Mouse (Mus musculus): ENCODE measurements around the gene Txnrd1.
A peak's percentile ranks its signal among the peaks of the same experiment; 100 is the strongest.

Gene Txnrd1

DNA sequence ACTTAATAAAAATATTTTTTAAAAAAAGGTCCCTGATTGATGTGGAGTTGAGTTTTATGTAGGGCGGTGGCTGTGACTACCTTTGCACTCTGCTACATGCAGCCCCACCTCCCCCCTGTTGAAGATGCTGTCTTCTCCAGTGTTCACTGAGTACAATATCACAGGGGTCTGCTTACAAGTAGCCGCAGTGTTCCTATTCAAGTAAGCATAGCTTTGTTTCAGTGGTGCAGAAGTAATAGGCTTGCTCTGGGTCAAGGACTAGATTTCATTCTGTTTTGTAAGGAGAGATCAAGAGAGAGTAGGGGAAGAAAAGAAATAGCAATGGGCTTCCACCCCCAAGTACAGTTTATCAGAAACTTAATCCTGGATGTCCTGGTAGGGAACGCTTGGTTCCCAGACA, 16.2 kb upstream of the Txnrd1 start:
- DNase-seq (ENCODE audit: inconsistent age in 2 of 2, low spot score in 1 of 2) = no peak

DNA sequence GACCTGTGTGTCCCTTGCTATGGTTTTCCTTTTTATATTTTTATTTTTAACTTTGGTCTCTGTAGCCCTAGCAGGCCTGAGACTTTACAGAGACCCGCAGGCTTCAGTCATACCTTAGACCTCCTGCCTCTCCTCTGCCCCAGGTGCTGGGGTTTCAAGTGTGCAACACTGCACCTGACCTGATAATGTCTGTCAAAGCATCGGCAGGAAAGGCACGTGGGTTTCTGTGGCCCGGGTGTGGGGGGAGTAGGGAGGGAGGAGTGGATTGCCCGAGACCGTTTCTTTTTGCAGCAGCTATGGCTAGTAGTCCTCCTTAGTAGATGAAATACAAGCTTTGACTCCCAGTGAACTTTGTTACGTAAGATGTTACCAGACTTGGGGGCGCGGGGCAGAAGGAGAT, 15.8 kb upstream of the Txnrd1 start:
- DNase-seq (ENCODE audit: inconsistent age in 2 of 2, low spot score in 1 of 2) = no peak

DNA sequence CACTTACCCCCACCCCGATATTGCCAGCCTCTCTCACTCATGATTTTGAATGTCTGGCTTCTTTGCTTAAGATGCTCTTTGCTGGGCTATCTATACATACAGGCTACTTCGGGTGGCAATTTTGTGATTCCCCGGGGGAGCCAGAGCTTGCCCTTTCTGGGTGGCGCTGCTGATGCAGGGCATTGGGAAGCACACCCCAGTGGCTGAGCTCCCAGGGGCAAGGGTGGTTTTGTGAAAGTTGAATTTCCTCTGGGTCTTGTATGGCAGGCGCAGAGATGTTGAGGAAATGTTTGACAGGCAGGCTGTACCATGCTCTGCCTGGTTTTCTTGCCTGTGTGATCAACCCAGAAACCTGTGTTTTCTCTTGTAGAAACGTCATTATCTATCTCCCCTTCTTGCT, 15.1 kb upstream of the Txnrd1 start:
- DNase-seq (ENCODE audit: inconsistent age in 2 of 2, low spot score in 1 of 2) = no peak

DNA sequence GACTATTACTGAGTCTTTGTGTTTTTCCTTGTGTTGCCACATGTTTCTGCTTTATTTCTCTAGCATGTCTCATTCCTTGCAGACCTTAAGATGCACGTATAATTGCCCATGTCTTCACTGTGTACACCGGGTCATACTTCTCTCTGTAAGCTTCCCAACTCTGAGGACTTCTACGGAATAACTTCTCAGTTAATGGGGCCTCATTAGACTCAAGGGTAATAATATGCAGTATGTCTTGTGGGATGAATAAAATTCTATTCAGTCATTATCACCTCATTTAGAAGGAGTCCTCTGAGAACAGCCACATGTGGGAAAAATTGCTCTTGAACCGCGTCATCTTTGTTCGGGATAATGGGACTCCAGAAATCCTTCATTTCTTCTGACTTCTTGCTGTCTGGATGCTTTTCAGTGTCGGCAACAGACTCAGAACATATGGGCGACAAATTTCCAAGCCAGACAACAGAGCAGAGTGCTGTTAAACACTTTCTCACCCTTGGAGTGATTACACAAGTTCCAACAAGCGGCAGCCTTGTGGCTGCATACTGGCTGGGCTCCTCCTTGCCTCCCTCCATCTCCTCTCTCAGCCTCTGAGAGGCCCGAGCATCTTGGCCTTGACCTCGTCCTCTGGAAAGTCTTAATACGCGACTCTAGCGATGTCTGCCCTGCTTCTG, 10.5 kb upstream of the Txnrd1 start:
- no peak for DNase-seq (ENCODE audit: inconsistent age in 2 of 2, low spot score in 1 of 2)

DNA sequence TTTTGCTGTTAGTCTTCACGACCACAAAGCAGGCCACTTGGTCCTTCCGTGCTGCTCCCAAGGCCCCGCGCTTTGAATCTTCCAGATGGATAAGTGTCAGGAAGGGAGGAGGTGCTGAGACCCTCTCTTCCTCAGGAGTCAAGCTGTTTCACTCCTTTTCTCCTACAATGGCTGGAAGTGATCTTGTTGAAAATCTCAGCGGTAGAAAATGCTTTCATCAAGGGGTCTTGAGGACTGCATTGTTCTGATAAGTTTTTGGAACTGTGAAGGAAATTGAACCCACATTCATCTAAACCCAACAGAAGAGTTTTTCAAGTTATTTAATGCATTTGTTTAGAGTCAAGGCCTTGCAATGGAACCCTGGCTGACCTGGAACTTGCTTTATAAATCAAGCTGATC, 10.0 kb upstream of the Txnrd1 start:
- DNase-seq (ENCODE audit: inconsistent age in 2 of 2, low spot score in 1 of 2) = no peak

DNA sequence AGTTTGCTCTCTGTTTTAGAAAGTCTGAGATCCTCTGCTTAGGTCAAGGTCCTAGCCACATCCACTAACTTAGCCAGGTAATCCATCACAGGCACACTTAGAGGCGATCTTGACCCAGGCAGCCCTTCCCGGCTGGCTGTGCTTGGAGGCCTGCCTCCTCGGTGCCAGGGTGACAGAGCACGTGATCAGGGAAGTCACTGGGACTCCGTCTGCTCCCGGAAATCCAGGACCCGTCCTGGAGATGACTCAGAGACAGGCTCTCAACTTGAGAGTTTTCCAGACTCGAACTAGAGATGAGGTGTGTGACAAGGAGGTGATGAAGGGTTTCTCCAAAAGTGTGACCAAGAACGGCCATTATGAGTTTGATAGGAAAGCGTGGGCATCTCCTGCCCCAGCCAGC, 9.2 kb upstream of the Txnrd1 start:
- peak; percentile 32 to 67 for DNase-seq (ENCODE audit: inconsistent age in 2 of 2, low spot score in 1 of 2)

DNA sequence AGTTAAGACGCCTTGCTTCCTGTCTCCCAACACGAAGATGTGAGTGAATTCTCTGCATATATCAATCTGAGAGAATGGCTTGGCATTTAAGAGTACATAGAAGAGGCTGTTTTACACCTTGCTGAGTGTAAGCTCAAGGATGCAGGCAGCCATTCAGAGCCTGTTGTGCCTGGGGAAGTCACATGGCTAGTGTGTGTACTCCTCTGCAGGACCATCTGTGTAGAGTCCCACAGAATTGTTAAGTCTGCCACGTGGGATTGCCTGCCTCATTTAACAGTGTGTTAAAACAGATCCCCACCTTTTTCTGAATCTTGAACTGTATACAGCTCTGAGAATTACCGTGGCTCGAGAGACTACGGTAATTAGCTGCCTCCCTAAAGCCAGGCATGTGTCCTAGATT, 7.2 kb upstream of the Txnrd1 start:
- DNase-seq (ENCODE audit: inconsistent age in 2 of 2, low spot score in 1 of 2) = no peak

DNA sequence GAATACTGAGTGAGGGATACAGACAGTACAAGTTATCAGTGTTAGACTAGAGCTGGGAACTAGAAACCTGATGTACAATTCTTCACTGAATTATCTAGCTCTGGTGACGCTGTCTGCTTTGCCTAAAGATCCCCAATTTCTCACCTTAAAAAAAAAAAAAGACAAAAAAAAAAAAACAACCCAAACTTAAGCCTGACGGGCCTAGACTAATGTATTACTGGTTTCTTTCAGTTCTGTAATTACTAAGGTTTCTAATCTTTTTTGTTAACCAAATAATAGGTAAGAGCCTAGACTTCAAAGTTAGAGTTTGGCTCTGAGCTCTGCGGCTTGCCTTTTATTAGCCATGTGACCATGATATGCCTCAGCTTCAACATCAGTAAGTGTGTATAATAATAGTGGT, 2.1 kb downstream of the Txnrd1 start:
- DNase-seq (ENCODE audit: inconsistent age in 2 of 2, low spot score in 1 of 2) = no peak

DNA sequence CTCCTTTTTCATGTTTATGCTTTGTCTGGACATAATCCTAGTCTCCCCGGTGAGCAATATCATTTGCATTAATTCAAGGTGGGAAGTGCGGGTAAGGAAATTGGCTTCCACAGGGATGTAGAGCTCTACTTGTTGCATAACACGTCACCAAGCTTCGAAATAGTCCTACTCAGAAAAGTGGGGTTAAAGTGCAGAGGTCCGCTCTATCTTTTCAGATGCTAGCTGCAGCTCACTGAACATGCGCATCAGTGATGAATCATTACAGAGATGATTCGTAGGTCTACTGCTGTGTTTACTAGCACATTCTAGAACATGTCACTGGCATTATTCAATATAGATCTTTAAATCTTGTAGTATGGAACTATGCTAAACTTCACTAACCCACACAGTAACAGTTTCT, 4.6 kb downstream of the Txnrd1 start:
- DNase-seq (ENCODE audit: inconsistent age in 2 of 2, low spot score in 1 of 2) = no peak

DNA sequence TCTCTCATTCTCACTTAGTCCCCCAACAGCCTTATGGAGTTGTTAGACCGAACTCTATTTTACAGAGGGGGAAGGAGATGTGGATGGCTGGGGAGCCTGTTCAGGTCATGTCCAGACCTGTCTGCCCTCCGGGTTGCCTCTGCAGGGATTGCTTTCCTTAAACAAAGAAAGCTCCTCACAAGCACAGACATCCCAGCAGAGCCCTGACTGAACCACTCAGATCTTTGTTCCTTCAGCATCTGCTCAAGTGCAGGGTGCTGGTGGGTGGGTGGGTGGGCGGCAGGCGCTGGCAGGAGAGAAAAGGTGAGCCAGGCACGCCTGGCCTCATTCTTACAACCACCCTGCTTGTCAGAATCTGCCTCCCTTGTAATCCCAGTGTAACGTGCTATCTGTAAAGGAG, 10.3 kb downstream of the Txnrd1 start:
- DNase-seq (ENCODE audit: inconsistent age in 2 of 2, low spot score in 1 of 2) = no peak

DNA sequence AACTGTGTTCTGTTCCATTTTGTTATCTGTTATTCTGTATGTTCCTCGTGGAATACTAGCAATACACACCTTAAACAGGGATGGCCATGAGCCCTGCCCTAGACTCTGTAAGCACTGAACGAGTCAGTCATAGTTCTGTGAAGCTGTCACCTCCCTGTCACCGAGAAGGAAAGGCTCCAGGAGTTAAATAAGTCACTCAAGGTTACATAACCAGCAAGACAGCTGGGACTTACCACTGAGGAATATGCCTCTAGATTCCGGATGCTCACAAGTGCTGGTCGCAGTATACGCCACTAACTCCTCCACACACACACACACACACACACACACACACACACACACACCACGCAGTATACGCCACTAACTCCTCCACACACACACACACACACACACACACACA, 11.0 kb downstream of the Txnrd1 start:
- DNase-seq (ENCODE audit: inconsistent age in 2 of 2, low spot score in 1 of 2) = no peak

DNA sequence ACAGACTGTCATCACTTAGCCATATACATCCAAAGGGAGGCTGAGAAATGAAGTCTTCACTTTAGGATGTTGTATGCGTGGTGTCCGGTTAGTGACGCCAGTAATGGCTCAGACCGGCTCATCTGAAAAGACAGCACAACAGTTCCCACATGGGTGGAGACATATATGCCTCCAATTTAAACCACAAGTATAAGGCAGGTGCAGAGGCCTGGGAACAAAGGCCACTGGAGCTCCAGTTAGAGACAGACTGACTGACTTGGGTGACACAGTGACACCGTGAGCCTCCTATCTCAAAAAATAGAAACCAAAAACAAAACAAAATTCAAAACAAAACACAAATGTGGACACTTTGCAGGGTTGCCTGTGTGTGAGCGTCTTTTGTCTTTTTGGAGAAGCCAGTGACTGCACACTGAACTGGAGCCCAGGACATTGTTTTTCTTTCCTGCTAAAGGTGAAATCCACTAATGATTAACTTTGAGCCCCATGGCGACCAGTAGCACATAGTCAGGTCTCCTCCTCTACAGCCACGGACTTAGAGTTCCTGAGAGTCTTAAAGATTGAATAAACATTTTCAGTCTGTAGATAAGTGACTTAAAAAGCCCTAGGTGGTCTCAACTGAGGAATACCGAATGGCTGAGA, 14.2 kb downstream of the Txnrd1 start:
- DNase-seq (ENCODE audit: inconsistent age in 2 of 2, low spot score in 1 of 2) = peak in 1 of 2 experiments; percentile 14

DNA sequence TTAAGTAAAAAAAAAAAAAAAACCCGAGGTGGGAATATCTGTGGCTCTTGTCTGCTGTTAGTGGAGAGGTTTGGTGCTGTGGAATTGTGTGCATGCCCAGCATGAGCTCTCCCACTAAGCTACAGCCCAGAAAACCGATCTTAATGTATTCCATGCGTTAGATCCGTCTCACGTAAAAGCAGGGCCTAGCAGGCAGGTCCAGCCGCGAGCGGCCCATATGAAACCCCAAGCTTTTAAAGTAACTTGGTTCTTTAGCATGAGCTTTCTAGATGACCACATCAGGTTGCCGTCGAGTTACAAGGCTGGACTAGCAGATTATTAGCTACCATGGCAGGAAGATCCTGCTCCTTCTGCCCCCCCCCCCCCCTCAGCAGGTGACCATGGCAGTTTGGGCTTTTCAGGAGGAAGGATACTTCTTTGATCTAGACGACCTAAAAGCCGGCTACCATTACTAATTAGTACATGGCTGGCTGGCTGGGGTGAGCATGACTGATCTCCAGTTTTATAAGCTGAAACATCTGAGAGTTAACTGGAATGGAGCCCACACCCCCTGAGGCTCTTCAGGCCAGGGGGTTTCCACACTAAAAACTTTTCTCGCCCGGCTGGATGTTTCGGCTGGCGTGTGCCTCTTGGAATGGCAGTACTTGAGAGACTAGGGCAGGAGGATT, 16.1 kb downstream of the Txnrd1 start:
- peak in 1 of 2 experiments; percentile 13 for DNase-seq (ENCODE audit: inconsistent age in 2 of 2, low spot score in 1 of 2)

DNA sequence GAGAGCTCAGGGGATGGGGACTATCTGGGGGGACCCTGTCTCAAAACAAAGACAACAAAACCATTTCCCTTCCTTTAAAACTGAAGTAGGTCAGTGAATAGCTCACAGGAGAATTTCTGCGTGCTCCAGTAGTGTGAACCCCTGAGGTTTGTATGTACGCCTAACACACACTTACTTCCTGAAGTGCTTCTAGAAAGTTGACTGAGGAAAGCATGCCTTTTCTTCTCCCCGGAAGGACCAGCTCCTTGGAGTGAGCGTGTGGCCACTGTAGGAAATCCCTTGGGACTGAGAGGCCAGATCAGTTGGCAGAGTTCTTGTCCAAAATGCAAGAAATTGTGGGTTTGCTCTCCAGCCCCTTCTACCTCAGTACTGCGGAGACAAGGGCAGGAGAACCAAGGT, 16.6 kb downstream of the Txnrd1 start:
- no peak for DNase-seq (ENCODE audit: inconsistent age in 2 of 2, low spot score in 1 of 2)

DNA sequence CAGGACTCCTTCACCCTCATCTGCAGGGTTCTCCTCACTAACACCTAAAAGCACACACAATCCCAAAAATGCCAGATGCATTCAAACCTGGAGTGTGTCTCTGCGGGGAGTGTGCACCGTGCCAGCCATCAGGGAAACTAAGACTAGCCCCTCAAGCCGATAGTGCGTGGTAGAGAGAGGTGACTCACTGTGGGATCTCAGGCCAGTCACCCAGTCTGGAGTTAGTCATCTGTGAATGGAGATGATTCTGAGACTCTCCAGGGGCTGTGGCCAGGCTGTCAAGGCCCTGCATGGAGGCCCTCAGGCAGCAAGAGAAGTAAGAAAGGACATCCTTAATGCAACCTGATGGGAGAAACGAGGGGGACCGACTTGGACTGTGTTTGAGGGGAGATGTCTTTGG, 18.0 kb downstream of the Txnrd1 start:
- peak in 1 of 2 experiments; percentile 29 for DNase-seq (ENCODE audit: inconsistent age in 2 of 2, low spot score in 1 of 2)

DNA sequence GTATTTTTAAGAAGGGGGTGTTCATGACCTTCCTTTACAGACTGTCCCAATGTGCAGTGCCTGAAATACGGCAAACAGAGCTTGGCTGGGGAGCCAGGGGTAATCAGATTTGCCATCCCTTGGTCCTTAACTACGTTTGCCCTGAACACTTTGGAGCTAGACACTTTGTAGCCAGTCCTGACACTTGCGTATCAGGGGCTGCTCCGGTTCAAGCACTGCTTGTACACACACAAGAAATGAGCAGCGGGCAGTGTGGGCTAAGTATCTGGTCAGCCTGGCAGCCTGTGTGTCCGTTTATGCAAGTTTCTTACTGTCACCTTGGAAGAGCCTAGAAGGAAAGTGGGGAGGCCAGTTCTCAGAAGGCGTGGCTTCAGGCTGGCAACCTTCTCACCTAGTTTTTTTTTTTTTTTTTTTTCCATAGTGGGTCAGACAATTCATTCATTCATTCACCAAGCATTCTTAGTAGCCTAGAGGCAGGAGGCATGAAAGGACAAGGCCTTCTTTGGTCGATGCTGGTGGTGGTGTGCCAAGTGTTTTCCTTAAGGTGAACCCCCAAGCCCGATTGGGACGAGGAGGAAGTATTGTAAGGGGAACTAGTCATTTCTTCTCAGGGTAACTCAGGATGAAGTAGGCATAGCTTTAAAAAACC, 24.4 kb downstream of the Txnrd1 start:
- DNase-seq (ENCODE audit: inconsistent age in 2 of 2, low spot score in 1 of 2) = peak; percentile 28 to 43

DNA sequence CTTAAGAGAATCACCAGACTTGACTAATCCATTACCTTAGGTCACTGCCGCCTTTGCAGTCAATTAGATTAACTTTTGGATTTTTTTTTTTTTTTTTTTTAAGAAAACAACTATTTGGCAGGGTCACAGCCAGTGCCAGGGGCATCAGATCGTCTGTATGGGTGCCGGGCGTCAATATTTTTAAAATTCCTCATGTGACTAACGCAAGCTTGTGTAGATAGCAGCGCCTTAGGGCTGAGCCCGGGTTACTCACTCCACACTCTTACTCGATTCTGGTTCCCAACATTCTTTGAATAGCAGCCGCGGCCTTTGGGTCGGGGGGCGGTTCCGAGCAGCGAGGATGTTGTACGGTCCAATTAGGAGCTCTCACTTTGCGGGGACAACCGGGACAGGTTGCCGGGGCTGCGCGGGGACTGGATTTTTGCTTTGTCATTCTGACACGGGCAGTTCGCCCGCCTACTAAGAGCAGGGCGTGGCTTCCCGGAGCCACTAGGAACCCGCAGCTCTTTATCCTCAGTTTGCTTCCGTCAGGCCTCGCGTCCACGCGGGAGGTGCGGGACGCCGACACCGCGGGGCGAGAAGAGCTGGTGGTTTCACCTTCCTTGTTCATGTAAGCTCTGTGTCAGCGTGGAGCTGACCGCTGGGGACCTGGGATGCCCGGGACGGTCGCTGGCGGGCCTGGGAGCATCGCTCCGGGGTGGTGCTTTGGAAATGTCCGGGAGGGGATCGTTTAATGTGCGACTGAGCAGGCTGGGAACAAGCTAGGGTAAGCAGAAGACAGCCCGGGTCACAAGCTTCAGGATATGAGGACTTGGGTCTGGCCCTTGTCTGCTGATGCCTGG, 25.2 kb downstream of the Txnrd1 start:
- DNase-seq (ENCODE audit: inconsistent age in 2 of 2, low spot score in 1 of 2) = peak; percentile 96 to 98

DNA sequence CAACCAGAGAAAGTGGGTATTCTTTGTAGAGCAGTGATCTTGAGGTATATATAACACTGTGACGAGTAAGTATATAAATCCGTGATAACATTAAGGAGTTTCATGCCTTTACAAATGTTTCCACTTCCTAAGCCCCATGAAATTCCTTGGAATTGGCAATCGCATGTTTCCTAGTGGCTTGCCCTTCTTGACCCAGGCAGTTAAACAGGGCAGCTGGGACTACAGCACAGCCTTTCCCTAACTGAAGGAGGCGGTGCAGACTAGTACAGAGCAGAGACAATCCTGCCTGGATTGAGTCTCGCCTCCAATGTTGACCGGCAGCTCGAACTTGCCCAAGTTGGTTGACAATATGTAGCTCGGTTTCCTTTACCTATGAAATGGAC, 25.8 kb downstream of the Txnrd1 start:
- peak; percentile 50 to 84 for DNase-seq (ENCODE audit: inconsistent age in 2 of 2, low spot score in 1 of 2)

DNA sequence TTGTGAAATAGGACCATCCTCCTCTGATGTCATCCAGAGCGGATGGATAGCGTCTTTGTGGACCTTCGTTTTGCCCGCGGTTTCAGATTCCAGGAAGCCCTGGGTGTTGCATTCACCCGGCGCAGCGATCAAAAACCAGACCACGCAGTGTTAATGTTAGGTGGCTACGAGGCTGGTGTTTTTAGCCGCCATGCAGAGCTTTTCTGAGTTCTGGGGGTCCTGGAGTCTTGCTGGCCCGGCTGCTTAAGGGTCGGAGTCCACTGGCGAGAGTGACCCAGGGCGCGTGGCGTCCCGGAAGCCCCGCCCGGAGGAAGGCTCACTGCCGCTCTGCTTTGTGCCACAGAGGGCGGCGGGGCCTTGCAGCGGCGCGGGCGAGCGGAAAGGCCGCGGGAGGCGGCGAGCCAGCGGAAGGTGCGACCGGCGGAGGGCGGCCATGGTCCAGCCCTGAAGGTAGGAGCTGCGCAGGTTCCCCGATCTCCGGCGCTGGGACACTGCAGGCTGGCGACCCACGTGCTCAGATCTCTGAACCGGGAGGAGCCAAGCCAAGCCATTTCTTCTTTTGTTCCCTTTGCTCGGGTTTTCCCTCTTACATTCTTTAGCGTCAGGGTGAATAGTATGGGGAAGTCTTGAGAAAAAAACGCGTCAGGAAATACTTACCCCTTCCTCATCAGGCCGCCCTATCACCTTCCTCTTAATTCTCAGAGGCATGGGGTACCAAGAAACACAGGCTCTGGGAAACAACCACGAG, 26.6 kb downstream of the Txnrd1 start:
- DNase-seq (ENCODE audit: inconsistent age in 2 of 2, low spot score in 1 of 2) = peak; percentile 81 to 95

DNA sequence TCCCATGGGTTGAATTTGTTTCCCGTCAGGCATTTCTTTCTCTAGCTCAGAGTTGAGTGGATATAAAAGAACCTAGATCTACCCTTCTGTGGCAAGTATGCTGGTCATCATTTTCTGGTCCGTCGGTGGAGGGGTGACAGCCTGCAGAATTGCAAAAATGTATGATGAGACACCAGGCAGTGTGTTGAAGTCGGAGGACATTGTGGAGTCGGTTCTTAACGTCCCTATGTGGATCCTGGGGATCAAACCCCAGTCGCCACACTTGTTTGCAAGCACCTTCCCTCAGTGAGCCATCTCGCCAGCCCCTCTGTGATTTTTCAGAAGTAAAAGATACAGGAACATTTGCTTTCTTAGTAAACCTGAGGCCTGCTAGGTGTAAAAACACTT, 27.2 kb downstream of the Txnrd1 start:
- DNase-seq (ENCODE audit: inconsistent age in 2 of 2, low spot score in 1 of 2) = peak in 1 of 2 experiments; percentile 63
